Mouse (Mus musculus): ENCODE results near the gene Bloc1s6.
A peak's percentile ranks its signal among the peaks of the same experiment; 100 is the strongest.

Bloc1s6 gene

GRCm38 (mm10) chr2:122737894-122738830, at the start of gene Bloc1s6:
TSS of gene Bloc1s6 (plus strand) at chr2:122738503.
- DNase-seq (ENCODE audit: low read depth), result peak; percentile 96

GRCm38 (mm10) chr2:122697526-122697925, 40.8 kb upstream of the Bloc1s6 start:
- DNase-seq (ENCODE audit: low read depth), result peak; percentile 58

- no peak for DNase-seq (ENCODE audit: low read depth)
Measured at GRCm38 (mm10) chr2:122701012-122701411, 37.3 kb upstream of the Bloc1s6 start.

- no peak for DNase-seq (ENCODE audit: low read depth)
Measured at GRCm38 (mm10) chr2:122701871-122702180, 36.5 kb upstream of the Bloc1s6 start.

- DNase-seq (ENCODE audit: low read depth), result no peak
Measured at GRCm38 (mm10) chr2:122702181-122703036, 35.9 kb upstream of the Bloc1s6 start, which contains the start of gene Slc30a4. TSS of gene Slc30a4 (minus strand) at chr2:122702663.

GRCm38 (mm10) chr2:122704572-122704971, 33.7 kb upstream of the Bloc1s6 start:
- DNase-seq (ENCODE audit: low read depth), result no peak

GRCm38 (mm10) chr2:122708080-122708479, 30.2 kb upstream of the Bloc1s6 start:
- DNase-seq (ENCODE audit: low read depth), result no peak

- DNase-seq (ENCODE audit: low read depth), result no peak
Measured at GRCm38 (mm10) chr2:122709156-122709555, 29.1 kb upstream of the Bloc1s6 start.

- no peak for DNase-seq (ENCODE audit: low read depth)
Measured at GRCm38 (mm10) chr2:122711911-122712310, 26.4 kb upstream of the Bloc1s6 start.

- no peak for DNase-seq (ENCODE audit: low read depth)
Measured at GRCm38 (mm10) chr2:122712848-122713247, 25.5 kb upstream of the Bloc1s6 start.

GRCm38 (mm10) chr2:122715148-122715692, 23.1 kb upstream of the Bloc1s6 start:
- no peak for DNase-seq (ENCODE audit: low read depth)

GRCm38 (mm10) chr2:122716301-122716842, 21.9 kb upstream of the Bloc1s6 start:
- peak; percentile 58 for DNase-seq (ENCODE audit: low read depth)

- DNase-seq (ENCODE audit: low read depth), result peak; percentile 88
Measured at GRCm38 (mm10) chr2:122719232-122719631, 19.1 kb upstream of the Bloc1s6 start.

- no peak for DNase-seq (ENCODE audit: low read depth)
Measured at GRCm38 (mm10) chr2:122720564-122720963, 17.7 kb upstream of the Bloc1s6 start.

- peak; percentile 55 for DNase-seq (ENCODE audit: low read depth)
Measured at GRCm38 (mm10) chr2:122725604-122726003, 12.7 kb upstream of the Bloc1s6 start.

GRCm38 (mm10) chr2:122731456-122731855, 6.8 kb upstream of the Bloc1s6 start:
- peak; percentile 34 for DNase-seq (ENCODE audit: low read depth)

GRCm38 (mm10) chr2:122739023-122739422, 720 bp downstream of the Bloc1s6 start:
- DNase-seq (ENCODE audit: low read depth), result peak; percentile 40

GRCm38 (mm10) chr2:122746461-122746860, 8.2 kb downstream of the Bloc1s6 start:
- no peak for DNase-seq (ENCODE audit: low read depth)

GRCm38 (mm10) chr2:122753739-122754343, 15.5 kb downstream of the Bloc1s6 start:
- DNase-seq (ENCODE audit: low read depth), result peak; percentile 70

GRCm38 (mm10) chr2:122759791-122760190, 21.5 kb downstream of the Bloc1s6 start:
- DNase-seq (ENCODE audit: low read depth), result peak; percentile 12

GRCm38 (mm10) chr2:122762991-122763390, 24.7 kb downstream of the Bloc1s6 start:
- DNase-seq (ENCODE audit: low read depth), result no peak

GRCm38 (mm10) chr2:122764526-122764925, 26.2 kb downstream of the Bloc1s6 start:
- no peak for DNase-seq (ENCODE audit: low read depth)
